ENCODE assay signal across 8 mouse cellular contexts in the genomic region with DNA sequence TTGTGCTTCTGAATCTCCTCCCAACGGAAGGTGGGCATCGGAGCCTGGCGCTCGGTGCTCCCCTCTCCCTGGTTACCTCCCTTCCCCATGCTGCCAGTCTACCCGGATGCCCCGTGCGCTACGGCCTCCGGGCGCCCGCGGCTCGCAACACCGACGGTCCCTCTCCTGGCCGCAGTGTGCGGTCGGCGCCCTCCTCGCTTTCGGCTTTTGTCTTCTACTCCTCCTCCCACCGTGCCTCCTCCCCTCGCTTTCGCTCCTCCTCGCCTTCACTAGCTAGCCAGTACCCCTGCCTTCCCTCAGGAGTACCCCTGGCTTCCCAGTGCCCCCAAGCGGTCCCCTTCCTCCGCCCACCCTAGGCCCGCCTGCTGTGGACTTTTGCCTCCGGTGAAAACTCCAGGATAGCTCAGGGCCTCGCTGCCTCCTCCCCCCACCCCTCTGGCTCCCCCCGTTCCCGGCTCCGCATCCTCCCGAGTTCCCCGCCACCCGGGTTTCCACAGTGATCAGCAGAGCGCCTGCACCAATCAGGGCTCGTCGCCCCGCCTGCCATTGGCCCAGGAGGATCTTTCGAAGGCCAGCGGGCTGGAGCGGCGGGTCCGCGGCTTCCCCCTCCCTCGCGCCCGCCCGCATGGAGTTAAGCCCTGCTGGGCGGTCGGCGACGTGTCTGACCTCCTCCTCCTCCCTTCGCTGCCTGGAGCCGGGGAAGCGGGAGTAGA. TPM values are rescaled to one million over a fixed set of nuclear protein-coding genes. Genes with fewer than 3 reads are reported as not detected.
DNase-seq lines count a peak whose midpoint lies in the region; ATAC-seq lines count a peak whose summit lies in the region.

A gene (minus strand): TSS at position 406 of the 713 bp plus-strand sequence.

- ATAC-seq in midbrain, embryonic 11.5 days (ENCODE audit: low FRiP score) = peak; percentile 96
- no peak for ATAC-seq in inflammation-experienced regulatory T-cells, adult 6 months

- no peaks in the 10 kb centered on the region for H3K27me3 ChIP-seq in midbrain, embryonic 11.5 days (ENCODE audit: control insufficient read depth, insufficient read depth, low read length)

- intact Hi-C loops in left cerebral cortex, postnatal 4 days (cut with DNase I) = loop anchor here (2.0 kb wide), 1 partner anchor 83 kb away; no protein-coding TSS in a partner anchor

- peaks cover 40% of the 10 kb centered on the region for H3K4me1 ChIP-seq in midbrain, embryonic 11.5 days (ENCODE audit: control insufficient read depth, insufficient read depth, low read length)

- peak within 1 kb of the TSS; percentile 80 for H3K4me3 ChIP-seq in midbrain, embryonic 11.5 days (ENCODE audit: low read depth, low read length)

- H3K4me2 ChIP-seq in midbrain, embryonic 11.5 days = peak within 1 kb of the TSS; percentile 91

- peaks cover under 1% of the 10 kb centered on the region; the same call in 1 of the 2 replicates for H3K36me3 ChIP-seq in midbrain, embryonic 11.5 days (ENCODE audit: control insufficient read depth, insufficient read depth, low read length)

- H3K9me3 ChIP-seq in midbrain, embryonic 11.5 days (ENCODE audit: control insufficient read depth, low read length) = no peaks in the 10 kb centered on the region

- peak; percentile 95 for DNase-seq in adrenal gland, postnatal 10 days
- peak; percentile 97 for DNase-seq in embryo, embryonic 9.5 days (ENCODE audit: extremely low spot score)
- no peak for DNase-seq in gonadal fat pad, adult 2 months (ENCODE audit: low read depth)
- DNase-seq in kidney, adult 11 months = peak; percentile 90
- DNase-seq in left cerebral cortex, postnatal 4 days = peak; percentile 96
- DNase-seq in midbrain, embryonic 11.5 days (ENCODE audit: low spot score, missing footprints) = peak; percentile 99
- DNase-seq in spleen, adult 18-20 months = peak; percentile 10 to 31

- under 1% methylated on average over 52 of the region's 57 CpGs for WGBS in midbrain, embryonic 11.5 days

- H3K9ac ChIP-seq in midbrain, embryonic 11.5 days (ENCODE audit: low read length) = peak within 1 kb of the TSS; percentile 93

- peak within 1 kb of the TSS; percentile 97 for H3K27ac ChIP-seq in midbrain, embryonic 11.5 days (ENCODE audit: low read depth, low read length)

RNA-seq across cellular contexts. Expression of the gene that starts here (rescaled TPM):
- 100 to 1,000 TPM; 344 to 595 TPM for total RNA-seq in adrenal gland, postnatal 10 days (2021)
- 318 and 372 TPM in 2 replicates for polyA plus RNA-seq in gonadal fat pad, adult 2 months (2012; rRNA removed)
- total RNA-seq in left cerebral cortex, postnatal 4 days (2021) = 100 to 1,000 TPM; 220 to 236 TPM
- 76.4 and 80.5 TPM in 2 replicates for polyA plus RNA-seq in midbrain, embryonic 11.5 days (2014; fragmentation: Nextera tagmentation; extraction: Ambion mirVana)
- under 1 TPM in 1 of 3 experiments, not detected in 2; 0.15 TPM for polyA plus RNA-seq in inflammation-experienced regulatory T-cells, adult 6 months (2017; shearing (Covaris generic))

Comparison
In these comparisons a context has a peak if more than half of its experiments do, and no peak if none do; other contexts are left out.
1. RNA of the gene that starts here (polyA plus RNA-seq): 318 to 372 TPM in gonadal fat pad, adult 2 months and 76.4 to 80.5 TPM in midbrain, embryonic 11.5 days; 0.15 TPM in inflammation-experienced regulatory T-cells, adult 6 months; every median in the first group is over 10 times any median in the second.